ENCODE assay signal across 11 mouse cellular contexts in the genomic region with DNA sequence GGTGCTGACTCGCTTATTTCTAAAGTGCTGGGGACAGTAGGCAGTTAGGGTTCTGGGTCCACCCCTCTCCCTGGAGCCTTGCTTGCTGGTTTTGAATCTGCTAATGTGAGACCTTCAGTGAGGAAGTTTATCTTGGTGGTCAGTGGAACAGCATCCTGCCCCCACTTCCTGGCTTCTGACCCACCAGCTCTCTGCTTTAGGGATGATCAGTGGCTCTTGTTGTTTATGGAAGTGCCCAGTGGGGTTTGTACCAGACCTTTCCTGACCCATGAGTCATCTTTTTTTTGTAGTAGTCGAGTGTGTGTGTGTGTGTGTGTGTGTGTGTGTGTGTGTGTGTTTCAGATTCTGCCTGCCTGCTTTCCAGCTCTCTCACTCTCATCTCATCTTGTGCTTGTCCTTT. TPM values are rescaled to one million over a fixed set of nuclear protein-coding genes. Genes with fewer than 3 reads are reported as not detected.
A peak's percentile ranks its signal among the peaks of the same experiment; 100 is the strongest.
DNase-seq lines count a peak whose midpoint lies in the region; ATAC-seq and TF ChIP-seq lines count a peak whose summit lies in the region.
"Had no signal": no experiment of that assay in that cellular context is flagged by ENCODE, and none has a peak within 500 bp of the region (broad histone marks: within the 10 kb centered on the region; RNA-seq: fewer than 3 reads in every experiment).

No protein-coding gene starts in this region.

- H3K79me2 ChIP-seq in liver, adult 2 months (ENCODE audit: control insufficient read depth, insufficient read depth, low read length): peaks cover 17% of the 10 kb centered on the region; the same call in 1 of the 2 replicates
- H3K79me2 ChIP-seq in myocyte (ENCODE audit: control insufficient read depth, insufficient read depth): peaks cover 91% of the 10 kb centered on the region

- no peak for TF ChIP-seq CTCF in liver, adult 2 months (IDR thresholded peaks at IDR 0.05; ENCODE audit: low read depth, low read length)

- no peaks in the 10 kb centered on the region for H3K36me3 ChIP-seq in liver, adult 2 months (ENCODE audit: control insufficient read depth, insufficient read depth, low read length)
- no peaks in the 10 kb centered on the region for H3K36me3 ChIP-seq in liver, embryonic 12.5 days
- H3K36me3 ChIP-seq in myocyte (ENCODE audit: control insufficient read depth, insufficient read depth): no peaks in the 10 kb centered on the region
- H3K36me3 ChIP-seq: G1E; neural tube, embryonic 12.5 days had no signal

- H3K4me2 ChIP-seq in liver, embryonic 12.5 days: no peak overlapping the region
- H3K4me2 ChIP-seq in myocyte (ENCODE audit: low read depth): peak overlapping the region; percentile 66
- H3K4me2 ChIP-seq: neural tube, embryonic 12.5 days had no signal

- H3K9me3 ChIP-seq in liver, embryonic 12.5 days (replicated peaks): no peaks in the 10 kb centered on the region
- H3K9me3 ChIP-seq: neural tube, embryonic 12.5 days had no signal

- peak; percentile 15 for DNase-seq in liver, adult 2 months (ENCODE audit: extremely low read depth, low read depth, low spot score)
- peak; percentile 57 for DNase-seq in adrenal gland, postnatal 10 days
- peak; percentile 29 for DNase-seq in heart, postnatal 4 days
- DNase-seq in T-cell, adult 2 months (ENCODE audit: low spot score): no peak
- DNase-seq in urinary bladder, postnatal 14 days (ENCODE audit: low spot score): no peak
- DNase-seq: cerebellum, postnatal 14 days had no signal

- H3K27ac ChIP-seq in liver, adult 2 months (replicated peaks; ENCODE audit: insufficient read depth, low read depth, low read length): no peak overlapping the region
- no peak overlapping the region for H3K27ac ChIP-seq in liver, embryonic 12.5 days
- H3K27ac ChIP-seq: neural tube, embryonic 12.5 days had no signal

- no peak for ATAC-seq in liver, embryonic 12.5 days

- WGBS in liver, adult 2 months: 57% methylated on average over 2 of the region's 2 CpGs
- 12% methylated on average over 2 of the region's 2 CpGs for WGBS in liver, embryonic 12.5 days (ENCODE audit: insufficient replicate concordance)

- H3K4me3 ChIP-seq in liver, adult 2 months (ENCODE audit: insufficient read depth, low read depth, low read length): no peak overlapping the region
- no peak overlapping the region for H3K4me3 ChIP-seq in liver, embryonic 12.5 days
- no peak overlapping the region for H3K4me3 ChIP-seq in myocyte
- H3K4me3 ChIP-seq: neural tube, embryonic 12.5 days had no signal

- no peak overlapping the region for H3ac ChIP-seq in myocyte (ENCODE audit: control insufficient read depth, insufficient read length)

- no peak for TF ChIP-seq POLR2A in liver, adult 2 months (IDR thresholded peaks at IDR 0.05; ENCODE audit: extremely low read depth, insufficient read depth, low read length)
- TF ChIP-seq POLR2A in myocyte (IDR thresholded peaks at IDR 0.05; ENCODE audit: insufficient read length, low read depth): no peak

- peaks cover 11% of the 10 kb centered on the region; the same call in 1 of the 2 replicates for H3K4me1 ChIP-seq in liver, adult 2 months (ENCODE audit: control insufficient read depth, insufficient read depth, low read length)
- peaks cover 31% of the 10 kb centered on the region for H3K4me1 ChIP-seq in liver, embryonic 12.5 days

- no peaks in the 10 kb centered on the region for H3K27me3 ChIP-seq in liver, adult 2 months (ENCODE audit: control insufficient read depth, insufficient read depth, low read length)
- H3K27me3 ChIP-seq in liver, embryonic 12.5 days (replicated peaks): peaks cover 23% of the 10 kb centered on the region
- no peaks in the 10 kb centered on the region for H3K27me3 ChIP-seq in myocyte (ENCODE audit: control insufficient read depth, insufficient read depth, insufficient read length)
- H3K27me3 ChIP-seq: neural tube, embryonic 12.5 days had no signal

- no peak overlapping the region for H3K9ac ChIP-seq in liver, adult 2 months (ENCODE audit: low read depth, low read length)
- no peak overlapping the region for H3K9ac ChIP-seq in liver, embryonic 12.5 days
- H3K9ac ChIP-seq: neural tube, embryonic 12.5 days had no signal

TF ChIP-seq in myocyte, 11 proteins besides CTCF, POLR2A, EP300 and RAD21:
- TF ChIP-seq E2F4 (IDR thresholded peaks at IDR 0.05; ENCODE audit: insufficient read depth): no peak
- TF ChIP-seq TCF12 (IDR thresholded peaks at IDR 0.05; ENCODE audit: insufficient read depth, poor library complexity, severe bottlenecking): no peak
- TF ChIP-seq MYOG (IDR thresholded peaks at IDR 0.05; ENCODE audit: control insufficient read depth in 1 of 3, insufficient read depth in 1 of 3, insufficient read length in 2 of 3, low read depth in 2 of 3): no peak
- TF ChIP-seq REST (IDR thresholded peaks at IDR 0.05; ENCODE audit: insufficient read depth, insufficient read length): no peak
- TF ChIP-seq TCF3 (IDR thresholded peaks at IDR 0.05; ENCODE audit: insufficient read length, low read depth): no peak
- no peak for TF ChIP-seq CEBPB (IDR thresholded peaks at IDR 0.05; ENCODE audit: insufficient read depth, poor library complexity, severe bottlenecking)
- no peak for TF ChIP-seq MAX (IDR thresholded peaks at IDR 0.05; ENCODE audit: low read depth)
- no peak for TF ChIP-seq MYOD1 (IDR thresholded peaks at IDR 0.05; ENCODE audit: control insufficient read depth in 1 of 3, insufficient read length in 2 of 3, low read depth in 2 of 3)
- no peak for TF ChIP-seq SRF (IDR thresholded peaks at IDR 0.05; ENCODE audit: control insufficient read depth, insufficient read length, low read depth)
- no peak for TF ChIP-seq POLR2AphosphoS2 (IDR thresholded peaks at IDR 0.05; ENCODE audit: insufficient read length, low read depth)
TF ChIP-seq in myocyte: peak in this region for 0.

RNA-seq across cellular contexts. Expression of a gene that starts 38.6 kb away (rescaled TPM):
- total RNA-seq in liver, adult 2 months (2014; rRNA removed): 4.1 and 5.9 TPM in 2 replicates
- polyA plus RNA-seq in liver, adult 2 months (2012; rRNA removed): 2.2 and 2.3 TPM in 2 replicates
- polyA plus RNA-seq in liver, embryonic 12.5 days (2016; fragmentation: Nextera tagmentation; extraction: Ambion mirVana): 4.7 and 5.2 TPM in 2 replicates
- 10 to 100 TPM; 60.3 to 67.6 TPM for total RNA-seq in adrenal gland, postnatal 10 days (2021)
- 100 to 1,000 TPM; 180 to 186 TPM for total RNA-seq in heart, postnatal 4 days (2021)
- polyA plus RNA-seq in myocyte (2012; fragmentation: generic; extraction: Trizol): 18.8 TPM
- total RNA-seq: megakaryocyte, adult 5-6 weeks had no signal
- polyA plus RNA-seq: G1E had no signal

Comparison
In these comparisons a context has a peak if more than half of its experiments do, and no peak if none do; other contexts are left out.
1. DNase-seq: peak in liver, adult 2 months (single experiment), adrenal gland, postnatal 10 days (single experiment) and heart, postnatal 4 days (single experiment); none in T-cell, adult 2 months (single experiment) and urinary bladder, postnatal 14 days (single experiment).